Mouse (Mus musculus) kidney, adult 2 months (tissue): Measurements from ENCODE around the gene Yrdc. TPM values are rescaled to one million over a fixed set of nuclear protein-coding genes. Genes with fewer than 3 reads are reported as not detected.

ENCODE experiments used
- DNase-seq: peaks from one replicate; pipeline ENCODE4 v3.0.0; 2021
- H3K27ac ChIP-seq: fragments of 200-500 bp; 2 replicates; pipeline ENCODE4 v1.5.1; 2012; ENCODE audit warnings: low read depth, low read length, control low read depth, inconsistent platforms; ENCODE audit not compliant: insufficient read depth
- H3K27me3 ChIP-seq: fragments of 200-500 bp; replicated peaks from 2 replicates; pipeline ENCODE4 v1.6.1; 2012; ENCODE audit warnings: mild to moderate bottlenecking, moderate library complexity, low read length, inconsistent platforms; ENCODE audit not compliant: control insufficient read depth, insufficient read depth
- H3K36me3 ChIP-seq: fragments of 200-500 bp; 2 replicates; pipeline ENCODE4 v1.6.1; 2012; ENCODE audit warnings: mild to moderate bottlenecking, moderate library complexity, low read length, inconsistent platforms; ENCODE audit not compliant: control insufficient read depth, insufficient read depth
- H3K4me1 ChIP-seq: fragments of 200-500 bp; 2 replicates; pipeline ENCODE4 v1.6.1; 2011; ENCODE audit warnings: low read length; ENCODE audit not compliant: control insufficient read depth, insufficient read depth
- H3K4me3 ChIP-seq: fragments of 200-500 bp; 2 replicates; pipeline ENCODE4 v1.5.1; 2011; ENCODE audit warnings: mild to moderate bottlenecking, low read depth, low read length, control low read depth; ENCODE audit not compliant: insufficient read depth
- CTCF ChIP-seq: fragments of 200-500 bp; conservative IDR thresholded peaks from 2 replicates; pipeline ENCODE4 v1.5.1; 2011; ENCODE audit warnings: low read depth, mild to moderate bottlenecking, control low read depth, low read length, moderate library complexity, mixed read lengths; ENCODE audit not compliant: insufficient read depth, insufficient read length
- POLR2A ChIP-seq: fragments of 200-500 bp; IDR thresholded peaks from one replicate; pipeline ENCODE4 v1.6.1; 2011; ENCODE audit warnings: low read depth, low read length, control low read depth
- WGBS: fragments of 180-500 bp; shearing (Covaris S2); methylation state at CpG from one replicate; pipeline ENCODE4 v1.1.7; 2018; 5-methylcytosine and 5-hydroxymethylcytosine counted together
- polyA plus RNA-seq: library from polyadenylated mRNA; depleted of rRNA; stranded (reverse); fragments of >200 nt; gene quantifications from 2 replicates; pipeline ENCODE4 v1.2.3, GENCODE M21; 2012

Gene Yrdc
- polyA plus RNA-seq, 1 experiment, result 34.3 TPM

DNA sequence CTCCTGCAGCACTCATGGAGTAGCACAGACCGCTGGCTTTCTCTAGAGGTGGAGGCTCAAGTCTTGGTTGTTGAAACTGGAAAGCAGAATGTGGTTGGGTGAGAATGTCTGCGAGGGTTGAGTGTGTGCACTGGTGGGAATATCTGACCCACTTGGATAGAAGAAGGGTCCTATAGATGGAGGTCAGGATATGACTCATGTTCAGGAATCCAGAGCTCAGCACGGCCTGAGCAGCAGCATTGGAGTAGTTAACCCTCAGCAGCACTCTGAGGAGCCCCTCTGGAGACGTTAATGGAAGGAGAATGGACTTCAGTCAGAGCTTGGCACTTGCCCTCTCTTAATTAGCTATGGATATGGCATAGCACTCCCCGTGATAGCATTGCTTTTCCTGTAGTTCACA is 20.8 kb upstream of the Yrdc start:
- Histone ChIP-seq H3K27me3 (no peaks in the 10 kb centered on the region), H3K27ac (no peak overlapping the region), H3K4me3 (no peak overlapping the region), H3K4me1 (no peaks in the 10 kb centered on the region), H3K36me3 (no peaks in the 10 kb centered on the region)
- no peak for DNase-seq
- TF ChIP-seq POLR2A, result no peak
- TF ChIP-seq CTCF, result no peak
- 66% methylated on average over 5 of the region's 5 CpGs for WGBS

DNA sequence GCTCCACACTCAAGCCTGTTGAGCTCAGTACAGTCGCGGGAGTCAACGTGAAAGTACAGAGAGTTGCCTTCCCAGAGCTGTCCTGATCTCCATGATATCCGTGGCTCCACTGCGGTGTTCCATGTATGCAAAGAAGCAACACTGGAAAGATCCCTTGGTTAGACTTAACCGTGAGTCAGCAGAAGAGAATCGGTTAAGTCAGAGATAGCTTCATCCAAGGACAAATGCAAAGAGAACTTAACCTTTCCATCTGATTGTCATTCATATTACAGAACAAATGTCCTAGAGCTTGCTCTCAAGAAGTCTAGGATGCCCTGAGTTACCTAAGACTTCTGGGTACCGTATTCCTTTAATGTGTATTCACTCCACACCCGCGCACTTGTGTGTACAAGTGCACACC is 17.7 kb upstream of the Yrdc start:
- no peak overlapping the region for H3K27ac ChIP-seq
- H3K4me3 ChIP-seq, result no peak overlapping the region
- H3K27me3 ChIP-seq, result no peaks in the 10 kb centered on the region
- no peak for DNase-seq
- no peaks in the 10 kb centered on the region for H3K4me1 ChIP-seq
- H3K36me3 ChIP-seq, result no peaks in the 10 kb centered on the region
- no peak for TF ChIP-seq CTCF
- TF ChIP-seq POLR2A, result no peak
- 96% methylated on average over 10 of the region's 10 CpGs for WGBS

DNA sequence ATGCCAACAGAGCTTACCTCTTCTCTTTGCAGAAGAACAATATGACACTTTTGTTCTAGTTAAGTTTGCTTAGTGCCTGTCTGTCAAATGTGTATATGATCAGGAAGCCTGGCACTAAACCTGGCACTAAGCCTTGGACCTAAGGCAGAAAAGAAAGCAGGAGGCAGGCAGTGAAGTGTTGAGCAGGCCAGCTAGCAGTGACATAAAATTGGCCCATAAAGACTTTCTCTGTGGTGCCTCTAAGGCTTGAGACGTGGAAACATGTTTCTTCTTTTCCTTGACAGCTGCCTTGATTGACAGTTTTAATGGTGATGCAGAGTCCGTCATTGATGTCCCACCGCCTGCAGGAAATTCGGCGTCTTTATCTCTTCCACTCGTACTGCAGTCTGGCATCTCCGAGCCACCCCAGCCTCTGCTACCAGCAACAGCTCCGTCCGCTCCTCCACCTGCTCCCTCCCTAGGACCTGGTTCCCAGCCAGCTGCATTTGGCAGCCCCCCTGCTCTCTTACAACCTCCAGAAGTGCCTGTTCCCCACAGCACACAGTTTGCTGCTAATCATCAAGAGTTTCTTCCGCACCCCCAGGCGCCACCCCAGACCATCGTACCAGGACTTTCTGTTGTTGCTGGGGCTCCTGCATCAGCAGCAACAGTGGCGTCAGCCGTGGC is 12.3 kb upstream of the Yrdc start:
- no peak for DNase-seq
- TF ChIP-seq POLR2A (no peak), CTCF (no peak)
- H3K4me3 ChIP-seq, result no peak overlapping the region
- H3K36me3 ChIP-seq, result no peaks in the 10 kb centered on the region
- no peaks in the 10 kb centered on the region for H3K27me3 ChIP-seq
- no peaks in the 10 kb centered on the region for H3K4me1 ChIP-seq
- WGBS, result 90% methylated on average over 14 of the region's 14 CpGs
- no peak overlapping the region for H3K27ac ChIP-seq

DNA sequence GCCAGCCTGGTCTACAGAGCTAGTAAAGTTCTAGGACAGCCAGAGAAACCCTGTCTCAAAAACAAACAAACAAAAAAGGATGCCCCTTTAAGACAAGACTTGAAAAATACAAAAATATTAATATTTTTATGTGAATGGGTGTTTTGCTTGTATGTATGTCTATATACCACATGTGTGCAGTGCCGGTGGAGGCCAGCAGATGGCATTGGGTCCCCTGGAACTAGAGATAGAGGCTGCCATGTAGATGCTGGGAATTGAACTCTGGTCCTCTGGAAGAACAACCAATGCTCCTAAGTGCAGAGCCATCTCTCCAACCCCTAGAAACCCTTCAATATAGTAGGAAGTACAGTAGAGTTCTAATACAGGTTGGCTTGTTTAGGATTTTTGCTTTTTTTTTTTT is 9.5 kb upstream of the Yrdc start:
- Histone ChIP-seq H3K27ac (no peak overlapping the region), H3K4me1 (no peaks in the 10 kb centered on the region), H3K36me3 (no peaks in the 10 kb centered on the region), H3K27me3 (no peaks in the 10 kb centered on the region), H3K4me3 (no peak overlapping the region)
- no peak for DNase-seq
- 89% methylated on average over 1 of the region's 1 CpGs for WGBS
- TF ChIP-seq POLR2A, result no peak
- TF ChIP-seq CTCF, result no peak

DNA sequence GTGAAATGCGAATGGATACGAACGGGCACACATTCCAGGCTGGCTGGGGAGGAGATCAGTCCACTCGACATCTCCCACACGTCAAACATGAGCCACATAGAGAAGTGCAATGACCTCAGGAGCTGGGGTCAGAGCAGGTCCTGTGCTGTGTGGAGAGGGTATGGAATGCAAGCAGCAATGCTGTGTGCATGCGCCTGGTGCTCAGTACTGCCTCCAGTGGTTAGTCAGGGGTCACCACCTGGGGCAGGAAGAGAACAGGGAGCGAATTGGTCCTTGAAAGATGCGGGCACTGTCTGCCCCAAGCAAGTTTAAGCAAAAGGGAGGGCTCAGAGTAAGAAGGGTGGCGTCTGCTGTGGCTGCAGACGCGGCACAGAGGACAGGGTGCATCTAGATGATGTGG is 7.0 kb upstream of the Yrdc start:
- H3K4me1 ChIP-seq, result no peaks in the 10 kb centered on the region
- TF ChIP-seq POLR2A, result no peak
- TF ChIP-seq CTCF, result peak; percentile 78
- DNase-seq, result peak; percentile 25
- no peak overlapping the region for H3K27ac ChIP-seq
- WGBS, result 53% methylated on average over 11 of the region's 11 CpGs
- H3K27me3 ChIP-seq, result no peaks in the 10 kb centered on the region
- H3K4me3 ChIP-seq, result no peak overlapping the region
- no peaks in the 10 kb centered on the region for H3K36me3 ChIP-seq

DNA sequence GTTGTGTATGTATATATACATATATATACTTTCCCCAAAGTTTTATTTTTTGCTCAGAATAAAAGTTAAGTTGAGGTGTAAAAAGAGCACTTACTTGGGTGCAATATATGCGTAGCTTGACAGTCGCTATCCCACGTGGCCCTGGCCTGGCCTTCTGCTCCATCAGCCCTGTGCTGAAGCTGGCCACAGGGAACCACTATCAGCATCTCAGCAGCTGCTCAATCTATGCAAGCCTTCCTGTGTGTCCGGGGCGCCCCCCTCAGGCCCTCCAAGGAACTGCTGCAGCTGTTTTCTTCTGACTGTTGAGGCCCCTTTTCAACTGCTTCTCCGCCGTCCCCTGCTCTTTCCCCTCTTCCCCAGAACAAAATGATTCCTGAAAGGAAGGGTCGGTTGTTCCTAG is 2.9 kb upstream of the Yrdc start:
- H3K36me3 ChIP-seq, result no peaks in the 10 kb centered on the region
- no peak overlapping the region for H3K4me3 ChIP-seq
- TF ChIP-seq POLR2A (no peak), CTCF (peak; percentile 78)
- DNase-seq, result peak; percentile 79
- peaks cover 9% of the 10 kb centered on the region for H3K4me1 ChIP-seq
- H3K27me3 ChIP-seq, result no peaks in the 10 kb centered on the region
- 9% methylated on average over 8 of the region's 8 CpGs for WGBS
- no peak overlapping the region for H3K27ac ChIP-seq

DNA sequence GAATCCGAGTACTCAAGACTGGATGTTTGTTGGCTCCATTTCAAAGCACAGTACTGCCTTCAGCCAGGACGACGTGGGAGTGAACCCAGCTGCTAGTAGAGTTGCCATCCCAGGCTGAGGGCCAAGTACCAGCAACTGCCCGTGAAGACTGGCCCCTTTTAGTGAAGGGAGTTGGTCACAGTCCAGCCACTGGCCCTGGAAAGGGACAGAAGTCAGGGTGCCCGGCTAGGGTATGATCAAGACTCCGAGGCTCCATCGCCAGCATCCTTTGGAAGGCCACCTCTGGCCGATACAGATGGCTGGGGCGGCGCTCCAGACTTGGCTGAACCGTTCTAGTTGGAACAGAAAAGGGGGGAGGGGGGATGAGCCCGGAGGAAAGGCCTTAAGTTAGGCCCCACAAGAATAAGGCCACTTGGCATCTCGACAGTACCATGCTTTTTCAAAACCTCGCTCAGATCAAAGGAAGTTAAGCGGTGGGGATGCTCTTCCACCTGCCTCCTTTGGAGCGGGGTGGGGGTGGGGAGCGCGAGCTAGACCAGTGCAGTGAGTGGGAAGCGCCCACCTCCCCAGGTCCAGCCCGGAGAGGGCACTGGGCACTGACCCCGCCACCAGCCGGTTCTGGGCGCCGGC is 733 bp upstream of the Yrdc start:
- TF ChIP-seq CTCF, result no peak
- TF ChIP-seq POLR2A, result no peak
- Histone ChIP-seq H3K4me1 (peaks cover 9% of the 10 kb centered on the region), H3K4me3 (peak overlapping the region; percentile 92), H3K27me3 (no peaks in the 10 kb centered on the region), H3K36me3 (0 out of 2 replicates have a peak, but pooled peaks cover 2% of the 10 kb centered on the region), H3K27ac (peak overlapping the region; percentile 65)
- peak; percentile 82 for DNase-seq
- WGBS, result 1% methylated on average over 24 of the region's 24 CpGs
